Mouse (Mus musculus) mouse trophoblast stem cell (cell line): ENCODE measurements at regions not wholly inside any gene's neighbourhood (a gene's known extent, or its start where the extent isn't known, plus 50 kb on each side); places are given as distances from the start of the nearest gene placed in this dataset.

Source experiments
- in situ Hi-C, 2 experiments: fragments of 300-500 bp; cut with MseI, MboI; formaldehyde crosslinking; loops; 2 replicates in 1 of 2; 3 replicates in 1 of 2; pipeline ENCODE4 v1.15.1; 2025

GRCm38 (mm10) chr4:82092296-82093230 is 613.0 kb downstream of the Nfib start:
- in situ Hi-C loops: no loop called here

GRCm38 (mm10) chr4:82089657-82090056 is 615.9 kb downstream of the Nfib start:
- in situ Hi-C loops: no loop called here

- in situ Hi-C loops: no loop called here
These were observed 622.0 kb downstream of the Nfib start for GRCm38 (mm10) chr4:82083519-82083918.

- in situ Hi-C loops: no loop called here
These were observed 625.4 kb upstream of the Mpdz start for GRCm38 (mm10) chr4:82068050-82068449.

DNA sequence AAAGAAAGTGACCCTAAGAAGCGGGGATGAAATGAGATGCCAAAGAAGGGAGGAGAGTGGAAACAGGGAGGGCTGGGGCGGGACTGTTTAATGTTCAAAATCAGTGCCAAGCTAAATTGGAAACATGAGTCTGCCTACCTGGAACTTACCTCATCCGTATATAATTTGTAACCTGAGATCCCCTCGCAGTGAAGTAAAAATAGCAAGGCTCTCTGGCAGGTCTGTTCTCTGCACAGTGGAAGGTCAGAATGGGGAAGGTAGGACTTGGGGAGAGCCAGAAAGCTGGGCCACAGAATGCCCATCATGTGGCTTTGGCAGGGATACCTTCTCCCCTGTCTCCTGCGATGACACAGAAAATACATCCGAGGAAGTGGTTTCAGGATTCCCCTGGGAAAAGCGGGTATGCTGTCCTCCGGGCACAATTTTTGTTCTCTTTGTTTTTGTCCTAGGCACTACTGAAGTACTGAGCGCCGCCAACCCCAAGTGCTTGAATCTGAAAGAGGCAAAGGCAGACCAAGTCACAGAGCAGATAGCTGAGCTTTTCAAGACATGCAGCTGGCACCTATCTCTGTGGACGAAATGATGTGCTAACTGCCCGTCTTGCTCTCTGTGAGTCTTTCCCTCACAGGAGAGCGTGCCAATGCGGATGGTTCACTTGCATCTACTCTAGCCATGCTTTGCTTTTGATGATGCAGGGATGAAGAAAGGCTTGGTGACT is 623.2 kb upstream of the Mpdz start:
- in situ Hi-C loops: no loop called here

- in situ Hi-C loops: no loop called here
These were observed 620.1 kb upstream of the Mpdz start for GRCm38 (mm10) chr4:82062726-82063125.

- in situ Hi-C loops: no loop called here
These were observed 614.1 kb upstream of the Mpdz start for GRCm38 (mm10) chr4:82056671-82057070.

DNA sequence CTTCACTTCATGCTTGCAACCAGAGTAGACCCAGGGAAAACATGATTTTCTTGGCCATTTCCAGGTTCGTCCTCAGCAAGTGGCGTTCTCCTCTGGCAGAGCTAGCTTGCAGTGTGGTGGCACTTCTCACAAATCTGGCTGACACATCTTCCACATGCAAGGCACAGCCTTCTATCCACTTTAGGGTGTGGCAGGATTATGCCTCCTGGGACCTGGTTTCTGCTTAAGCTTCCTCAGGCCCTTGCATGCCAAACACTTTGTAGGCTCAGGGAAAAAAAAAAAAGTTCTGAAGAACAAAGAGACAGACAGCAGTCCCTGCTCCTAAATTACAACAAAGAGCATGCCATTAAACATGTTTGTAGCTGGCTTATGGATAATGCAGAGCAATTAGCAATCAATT is 605.6 kb upstream of the Mpdz start:
- in situ Hi-C loops: no loop called here

DNA sequence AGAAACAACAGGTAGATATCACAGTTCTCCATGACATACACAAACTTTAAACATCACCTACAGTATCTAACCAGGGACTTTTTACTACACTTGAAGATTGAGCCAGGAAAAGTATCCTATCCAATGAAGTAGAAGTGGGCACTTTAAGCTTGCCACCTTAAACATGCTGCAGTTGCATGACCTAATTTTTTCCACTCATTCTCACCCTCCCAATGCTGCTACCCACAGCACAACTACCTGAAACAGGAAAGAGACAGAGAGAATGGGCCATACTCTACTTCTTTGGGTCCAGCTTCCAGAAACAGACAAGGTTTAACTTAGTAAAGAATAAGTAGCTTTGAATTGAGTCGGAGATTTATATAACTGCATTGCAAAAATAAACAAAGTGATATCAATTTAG is 594.9 kb upstream of the Mpdz start:
- in situ Hi-C loops: no loop called here

GRCm38 (mm10) chr4:82035074-82035703 is 592.6 kb upstream of the Mpdz start:
- in situ Hi-C loops: no loop called here

DNA sequence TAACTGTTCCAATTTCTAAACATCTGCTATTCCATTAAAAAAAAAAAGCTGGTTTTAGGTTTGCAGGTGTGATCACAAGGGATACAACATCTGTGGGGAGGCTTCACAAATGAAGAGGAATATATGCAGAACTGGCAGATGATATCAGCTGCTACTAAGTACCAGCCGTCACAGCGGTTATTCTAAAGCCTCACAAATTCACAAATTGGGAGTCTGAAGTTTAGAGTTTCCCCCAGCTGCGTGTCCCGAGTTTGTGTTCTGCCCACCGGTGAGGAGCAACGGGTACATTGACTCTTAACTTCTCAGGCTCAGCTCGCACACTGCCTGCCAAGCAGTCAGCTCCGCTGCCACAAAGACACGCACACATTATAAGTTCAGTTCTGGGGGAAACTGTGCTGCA is 586.6 kb upstream of the Mpdz start:
- in situ Hi-C loops: no loop called here

DNA sequence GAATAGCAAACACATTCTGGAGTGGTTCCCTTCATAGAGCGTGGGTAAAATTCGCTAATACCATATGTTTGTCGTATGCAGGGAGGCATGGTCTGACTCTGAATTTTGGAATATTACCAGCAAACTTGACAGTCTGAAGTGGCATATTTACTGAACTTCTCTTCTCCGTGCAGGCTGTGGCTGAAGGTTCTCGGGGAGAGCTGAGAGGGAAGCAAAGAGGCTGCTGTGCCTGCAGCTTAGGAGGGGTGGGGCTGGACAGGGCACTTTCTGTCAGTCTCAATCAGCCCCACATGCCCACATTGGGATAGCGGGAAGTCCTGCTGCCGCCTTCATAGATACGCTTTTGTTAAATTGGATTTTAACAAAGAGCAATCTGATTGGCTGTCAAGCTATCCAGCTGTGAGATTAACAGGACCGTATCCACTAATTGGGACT is 584.8 kb upstream of the Mpdz start:
- in situ Hi-C loops: no loop called here

DNA sequence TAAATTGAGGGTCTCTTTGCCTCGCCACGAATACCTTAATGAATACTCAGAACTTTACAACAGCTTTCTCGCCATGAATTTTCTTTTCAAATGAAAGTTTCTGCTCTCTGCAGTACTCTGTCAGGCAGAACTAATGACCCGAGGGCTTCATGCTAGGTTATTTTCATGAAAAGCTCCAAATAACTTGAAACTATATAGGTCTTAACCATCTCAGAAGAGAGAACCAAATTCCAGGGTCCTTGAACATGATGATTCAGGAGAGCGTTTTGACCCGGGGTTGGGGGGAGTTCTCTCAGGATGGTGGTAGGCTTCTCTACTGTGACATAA is 558.8 kb upstream of the Mpdz start:
- in situ Hi-C loops: no loop called here

DNA sequence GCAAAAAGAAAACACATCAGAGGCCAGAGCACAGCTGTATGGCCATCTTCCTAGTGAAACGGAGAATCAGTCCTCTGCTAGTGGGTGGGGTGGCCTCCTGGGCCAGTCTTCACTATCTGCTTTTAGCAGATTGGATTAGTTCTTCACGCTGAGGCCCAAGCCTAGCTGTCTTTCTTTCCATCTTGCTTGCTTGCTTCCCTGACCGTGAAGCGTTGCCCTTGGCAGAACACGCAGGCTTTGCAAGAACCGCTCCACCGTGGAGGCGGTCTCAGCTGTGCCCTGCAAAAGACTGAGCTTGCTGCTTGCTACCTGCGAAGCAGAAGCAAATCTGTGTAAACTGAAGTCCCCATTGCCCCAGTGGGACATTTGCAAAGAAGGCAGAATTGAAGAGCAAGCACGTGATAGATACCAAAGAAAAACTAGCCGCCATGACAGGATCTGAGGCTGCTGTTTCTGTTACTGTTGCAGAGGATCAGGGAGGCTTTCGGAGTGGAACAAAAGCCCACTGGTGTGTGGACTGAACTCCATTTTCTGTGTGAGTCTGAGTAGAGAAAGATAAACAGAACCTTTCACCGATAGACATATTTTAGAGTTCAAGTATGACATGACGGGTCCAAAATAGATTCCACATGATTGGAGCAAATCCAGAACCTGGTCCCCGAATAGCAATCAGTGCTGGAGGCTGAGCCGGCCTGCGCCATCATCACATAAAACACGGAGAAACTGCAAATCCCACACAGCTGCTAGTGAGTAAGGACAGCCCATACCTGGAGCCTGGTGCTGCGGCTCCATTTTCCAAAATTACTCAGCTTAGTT is 558.2 kb upstream of the Mpdz start:
- in situ Hi-C loops: no loop called here

- in situ Hi-C loops: no loop called here
These were observed 557.2 kb upstream of the Mpdz start for GRCm38 (mm10) chr4:81999654-82000314.

DNA sequence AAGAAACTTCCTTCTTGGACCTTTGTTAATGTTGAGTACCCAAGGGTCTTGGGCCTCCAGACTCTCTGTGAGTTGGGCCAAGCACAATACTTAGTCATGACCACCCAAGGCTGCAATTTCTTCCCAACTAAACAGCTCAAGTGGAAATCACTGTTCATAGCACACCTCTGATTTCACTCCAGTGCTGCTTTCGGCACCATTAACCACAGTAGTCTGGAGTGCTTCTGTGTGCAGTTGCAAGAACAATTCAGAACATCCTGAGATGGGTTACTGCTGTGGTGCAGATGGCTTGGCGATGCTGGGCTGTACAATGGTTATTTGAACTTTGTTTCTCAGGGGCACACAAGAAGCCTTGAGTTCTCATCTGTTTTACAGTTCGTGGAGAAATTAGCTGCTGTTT is 556.5 kb upstream of the Mpdz start:
- in situ Hi-C loops: no loop called here

GRCm38 (mm10) chr4:81996445-81996844 is 553.8 kb upstream of the Mpdz start:
- in situ Hi-C loops: no loop called here

DNA sequence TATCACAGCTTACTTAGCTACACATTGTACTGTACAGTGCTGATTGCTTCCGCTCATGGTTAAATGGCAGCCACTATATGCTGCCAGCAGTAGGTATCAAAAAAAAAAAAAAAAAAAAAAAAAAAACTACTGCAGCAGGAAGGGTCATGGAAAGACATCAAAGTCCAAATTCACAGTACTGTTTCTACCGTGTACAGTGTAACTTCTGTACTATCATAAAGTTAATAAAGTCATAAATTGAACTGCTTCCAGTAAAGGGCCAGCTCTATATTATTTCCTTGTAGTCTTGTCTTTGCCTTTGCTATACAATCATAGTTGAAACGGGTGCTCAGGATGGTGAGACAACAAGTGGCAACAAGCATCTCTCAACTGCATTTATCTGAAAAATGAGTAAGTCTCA is 552.6 kb upstream of the Mpdz start:
- in situ Hi-C loops: no loop called here

DNA sequence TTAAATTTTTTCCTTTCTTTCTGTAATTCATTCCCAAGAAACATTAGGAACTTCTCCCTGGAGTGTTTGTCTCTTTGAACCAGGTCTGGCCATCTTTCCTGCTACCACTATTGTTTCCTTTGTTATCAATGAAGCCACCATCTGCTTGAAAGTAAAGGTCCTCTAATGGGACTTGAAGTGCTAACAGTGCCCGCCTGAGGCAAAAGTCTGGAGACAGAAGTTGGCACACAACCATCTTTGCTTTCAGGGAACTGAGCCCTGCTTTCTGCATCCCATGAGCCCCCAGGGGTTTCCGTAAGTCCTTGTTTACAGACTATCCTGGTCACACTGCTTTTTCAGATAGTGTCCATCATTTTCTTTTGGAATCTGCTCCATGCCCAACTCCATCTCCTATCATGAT is 546.2 kb upstream of the Mpdz start:
- in situ Hi-C loops: no loop called here

GRCm38 (mm10) chr4:81986616-81987015 is 544.0 kb upstream of the Mpdz start:
- in situ Hi-C loops: no loop called here

DNA sequence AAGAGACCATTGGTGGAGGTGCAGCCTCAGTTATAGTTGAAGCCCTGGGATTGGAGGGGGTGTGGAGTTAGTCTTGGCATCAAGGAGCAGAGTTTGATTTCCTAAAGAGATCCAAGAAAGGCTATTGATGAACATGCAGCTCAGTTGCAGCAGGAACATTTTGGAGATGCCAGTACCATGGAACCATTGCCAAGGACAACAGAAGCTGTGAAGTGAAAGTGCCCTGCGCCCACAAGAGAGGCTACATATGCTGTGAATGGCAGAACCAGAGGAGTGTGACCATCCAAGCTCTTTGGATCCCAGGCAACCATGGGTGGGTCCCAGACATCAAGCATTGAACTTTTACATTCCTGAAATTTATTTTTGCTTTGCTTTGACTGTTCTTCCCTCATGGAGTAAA is 539.2 kb upstream of the Mpdz start:
- in situ Hi-C loops: no loop called here
